Mouse (Mus musculus): ENCODE measurements around the gene Aldh1a2. TPM values are rescaled to one million over a fixed set of nuclear protein-coding genes. Genes with fewer than 3 reads are reported as not detected.

Gene Aldh1a2
- polyA plus RNA-seq, 1 experiment from 2014 or later = 28.8 TPM

DNA sequence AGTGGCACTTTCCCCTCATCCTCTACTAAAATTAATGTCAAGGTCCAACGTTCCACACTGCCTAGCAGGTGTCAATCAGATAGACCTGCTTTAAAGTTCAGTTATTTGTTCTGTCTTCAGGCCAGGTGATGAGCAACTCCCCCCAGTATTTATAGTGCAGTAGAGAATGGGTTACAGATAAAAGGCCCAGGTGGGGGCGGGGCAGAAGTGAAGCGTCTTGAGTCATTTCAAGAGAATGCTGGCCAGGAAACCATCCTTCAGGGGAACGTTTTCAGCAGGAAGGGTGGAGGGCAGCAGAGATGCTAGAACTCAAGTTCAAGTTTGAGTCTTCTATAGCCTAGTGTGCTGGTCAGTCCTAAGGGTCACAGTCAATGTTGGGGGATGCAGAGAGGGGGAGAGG, 121.1 kb downstream of the Aldh1a2 start:
- no peak overlapping the region for H3K4me3 ChIP-seq (ENCODE audit: control insufficient read depth in 1 of 2, insufficient read depth in 1 of 2, low read depth in 1 of 2, low read length in 2 of 2)
- ATAC-seq (ENCODE audit: insufficient number of reproducible peaks, insufficient read depth, low FRiP score, low read depth) = no peak
- 49% methylated on average over 4 of the region's 4 CpGs for WGBS

GRCm38 (mm10) chr9:71337425-71337824, 121.8 kb downstream of the Aldh1a2 start:
- Histone ChIP-seq H3K4me1 (ENCODE audit: control insufficient read depth in 2 of 2, insufficient read depth in 2 of 2, low read length in 2 of 2) (0 out of 4 replicates have a peak, but pooled peaks cover 0 to 2% of the 10 kb centered on the region in 2 experiments), H3K9me3 (ENCODE audit: control insufficient read depth, low read length) (no peaks in the 10 kb centered on the region), H3K4me2 (ENCODE audit: low read length) (no peak overlapping the region), H3K4me3 (ENCODE audit: control insufficient read depth in 1 of 2, insufficient read depth in 1 of 2, low read depth in 1 of 2, low read length in 2 of 2) (no peak overlapping the region), H3K36me3 (ENCODE audit: control insufficient read depth, insufficient read depth, low read length) (no peaks in the 10 kb centered on the region), H3K27ac (replicated peaks in 1 of 2; ENCODE audit: control insufficient read depth in 1 of 2, insufficient read depth in 1 of 2, low read depth in 2 of 2, low read length in 2 of 2) (no peak overlapping the region), H3K27me3 (ENCODE audit: control insufficient read depth, insufficient read depth, low read length) (0 out of 2 replicates have a peak, but pooled peaks cover 3% of the 10 kb centered on the region), H3K9ac (ENCODE audit: low read length) (no peak overlapping the region)
- ATAC-seq (ENCODE audit: insufficient number of reproducible peaks, insufficient read depth, low FRiP score, low read depth) = no peak
- 77% methylated on average over 3 of the region's 3 CpGs for WGBS

More for the DNA sequence above, 121.1 kb downstream of the Aldh1a2 start:
- no peaks in the 10 kb centered on the region for H3K9me3 ChIP-seq (ENCODE audit: control insufficient read depth, low read length)
- H3K27me3 ChIP-seq (ENCODE audit: control insufficient read depth, insufficient read depth, low read length) = 0 out of 2 replicates have a peak, but pooled peaks cover 3% of the 10 kb centered on the region
- no peak overlapping the region for H3K9ac ChIP-seq (ENCODE audit: low read length)
- H3K36me3 ChIP-seq (ENCODE audit: control insufficient read depth, insufficient read depth, low read length) = no peaks in the 10 kb centered on the region
- H3K4me1 ChIP-seq (ENCODE audit: control insufficient read depth in 2 of 2, insufficient read depth in 2 of 2, low read length in 2 of 2) = 0 out of 4 replicates have a peak, but pooled peaks cover 0 to 2% of the 10 kb centered on the region in 2 experiments
- no peak overlapping the region for H3K27ac ChIP-seq (replicated peaks in 1 of 2; ENCODE audit: control insufficient read depth in 1 of 2, insufficient read depth in 1 of 2, low read depth in 2 of 2, low read length in 2 of 2)
- no peak overlapping the region for H3K4me2 ChIP-seq (ENCODE audit: low read length)

- 0 out of 2 replicates have a peak, but pooled peaks cover 3% of the 10 kb centered on the region for H3K27me3 ChIP-seq (ENCODE audit: control insufficient read depth, insufficient read depth, low read length)
- WGBS = 30% methylated on average over 5 of the region's 5 CpGs
- no peak overlapping the region for H3K4me3 ChIP-seq (ENCODE audit: control insufficient read depth in 1 of 2, insufficient read depth in 1 of 2, low read depth in 1 of 2, low read length in 2 of 2)
- no peak overlapping the region for H3K27ac ChIP-seq (replicated peaks in 1 of 2; ENCODE audit: control insufficient read depth in 1 of 2, insufficient read depth in 1 of 2, low read depth in 2 of 2, low read length in 2 of 2)
- H3K4me2 ChIP-seq (ENCODE audit: low read length) = no peak overlapping the region
- ATAC-seq (ENCODE audit: insufficient number of reproducible peaks, insufficient read depth, low FRiP score, low read depth) = no peak
- no peak overlapping the region for H3K9ac ChIP-seq (ENCODE audit: low read length)
- H3K4me1 ChIP-seq (ENCODE audit: control insufficient read depth in 2 of 2, insufficient read depth in 2 of 2, low read length in 2 of 2) = 0 out of 4 replicates have a peak, but pooled peaks cover 0 to 2% of the 10 kb centered on the region in 2 experiments
- no peaks in the 10 kb centered on the region for H3K36me3 ChIP-seq (ENCODE audit: control insufficient read depth, insufficient read depth, low read length)
- H3K9me3 ChIP-seq (ENCODE audit: control insufficient read depth, low read length) = no peaks in the 10 kb centered on the region
Measured at GRCm38 (mm10) chr9:71340116-71340515, 124.5 kb downstream of the Aldh1a2 start.

Other genes starting within 250 kb of the Aldh1a2 start
- 0.13 and 0.22 TPM in 2 replicates for gene Aqp9, start 47.1 kb upstream of the Aldh1a2 start, polyA plus RNA-seq (2014; fragmentation: Nextera tagmentation; extraction: Ambion mirVana)